Mouse (Mus musculus) limb, embryonic 14.5 days (tissue): ENCODE data around the gene Sorcs2. TPM values are rescaled to one million over a fixed set of nuclear protein-coding genes. Genes with fewer than 3 reads are reported as not detected.

ENCODE experiments used
- ATAC-seq: fragments of 200-750 bp; cut with Nextera tagmentation; 2 replicates; pipeline ENCODE4 v1.8.0; 2017; ENCODE audit warnings: low read depth, moderate number of reproducible peaks, moderate TSS enrichment; ENCODE audit not compliant: low FRiP score
- DNase-seq: peaks from one replicate; pipeline ENCODE4 v3.0.0-alpha.2; 2015; ENCODE audit warnings: low spot score
- H3K27ac ChIP-seq: fragments of 300-500 bp; sonication (generic); replicated peaks from 2 replicates; pipeline ENCODE4 v1.5.1; 2014; ENCODE audit warnings: low read depth, mild to moderate bottlenecking, low read length, moderate library complexity, mixed read lengths
- H3K27me3 ChIP-seq: fragments of 300-500 bp; sonication (generic); 2 replicates; pipeline ENCODE4 v1.6.1; 2014; ENCODE audit warnings: low read length, mixed read lengths; ENCODE audit not compliant: control insufficient read depth, insufficient read depth
- H3K36me3 ChIP-seq: fragments of 300-500 bp; sonication (generic); 2 replicates; pipeline ENCODE4 v1.6.1; 2014; ENCODE audit warnings: mild to moderate bottlenecking, low read length, moderate library complexity, mixed read lengths; ENCODE audit not compliant: control insufficient read depth, insufficient read depth
- H3K4me1 ChIP-seq: fragments of 300-500 bp; sonication (generic); 2 replicates; pipeline ENCODE4 v1.6.1; 2014; ENCODE audit warnings: antibody characterized with exemption, low read length, mixed read lengths; ENCODE audit not compliant: control insufficient read depth, insufficient read depth
- H3K4me2 ChIP-seq: fragments of 300-500 bp; sonication (generic); replicated peaks from 2 replicates; pipeline ENCODE4 v1.6.1; 2014; ENCODE audit warnings: low read depth, mild to moderate bottlenecking, low read length, moderate library complexity; ENCODE audit not compliant: severe bottlenecking
- H3K4me3 ChIP-seq: fragments of 300-500 bp; sonication (generic); replicated peaks from 2 replicates; pipeline ENCODE4 v1.5.1; 2014; ENCODE audit warnings: low read length
- H3K9ac ChIP-seq: fragments of 300-500 bp; sonication (generic); 2 replicates; pipeline ENCODE4 v1.6.1; 2014; ENCODE audit warnings: mild to moderate bottlenecking, low read depth, low read length, moderate library complexity; ENCODE audit not compliant: severe bottlenecking
- H3K9me3 ChIP-seq: fragments of 300-500 bp; sonication (generic); 2 replicates; pipeline ENCODE4 v1.6.1; 2016; ENCODE audit warnings: low read length; ENCODE audit not compliant: control insufficient read depth
- POLR2A ChIP-seq: fragments of 200-500 bp; IDR thresholded peaks from 2 replicates; pipeline ENCODE4 v1.8.0; 2012; ENCODE audit warnings: inconsistent platforms, mild to moderate bottlenecking, moderate library complexity, borderline replicate concordance; ENCODE audit not compliant: insufficient read depth, insufficient read length; ENCODE audit errors: extremely low read depth
- WGBS: fragments of 180-500 bp; shearing (Covaris S2); extraction: QIAGEN DNeasy Blood & Tissue Kit; methylation state at CpG from one replicate; pipeline ENCODE4 v1.1.7; 2014; 5-methylcytosine and 5-hydroxymethylcytosine counted together
- polyA plus RNA-seq, 2 experiments: library from polyadenylated mRNA; depleted of rRNA in 1 of 2; stranded (reverse) in 1 of 2; unstranded in 1 of 2; fragments of >200 nt; fragmentation: Nextera tagmentation in 1 of 2; extraction: Ambion mirVana in 1 of 2; gene quantifications; 2 replicates each; pipeline versions ENCODE4 v1.2.1 to v1.2.3; 2012 to 2014

Sorcs2 gene
- polyA plus RNA-seq, 2 experiments = 25.4 to 34.4 TPM

- no peak overlapping the region for H3K4me2 ChIP-seq
- 87% methylated on average over 9 of the region's 9 CpGs for WGBS
- ATAC-seq (no peak), DNase-seq (no peak)
- H3K36me3 ChIP-seq = peaks cover 26% of the 10 kb centered on the region
- no peak for TF ChIP-seq POLR2A
- no peak overlapping the region for H3K9ac ChIP-seq
- no peak overlapping the region for H3K27ac ChIP-seq
- no peaks in the 10 kb centered on the region for H3K9me3 ChIP-seq
- H3K4me3 ChIP-seq = no peak overlapping the region
- no peaks in the 10 kb centered on the region for H3K27me3 ChIP-seq
- H3K4me1 ChIP-seq = no peaks in the 10 kb centered on the region
Measured at GRCm38 (mm10) chr5:36024003-36024685, 373.8 kb downstream of the Sorcs2 start.

DNA sequence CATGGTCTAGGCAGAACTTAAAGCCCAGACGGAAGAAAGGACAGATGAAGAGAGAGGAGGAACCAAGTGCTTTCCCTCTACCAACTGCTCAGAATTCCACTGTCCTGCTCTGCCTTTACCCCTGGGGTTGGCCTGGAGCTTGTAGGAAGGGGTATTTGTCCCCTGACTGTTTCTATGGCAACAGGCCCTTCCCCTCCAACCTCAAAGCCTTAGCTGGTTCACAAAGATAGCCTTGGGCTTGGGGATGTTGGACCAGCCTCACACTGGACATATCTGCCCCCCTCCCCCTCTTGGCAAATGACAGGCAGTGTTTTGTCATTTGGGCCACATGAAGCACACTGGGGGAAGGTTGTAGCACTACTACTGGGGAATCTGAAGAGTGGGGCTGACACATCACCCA lies 375.6 kb downstream of the Sorcs2 start:
- ATAC-seq (no peak), DNase-seq (no peak)
- no peaks in the 10 kb centered on the region for H3K9me3 ChIP-seq
- no peak overlapping the region for H3K9ac ChIP-seq
- H3K36me3 ChIP-seq = peaks cover 43% of the 10 kb centered on the region
- no peak overlapping the region for H3K4me3 ChIP-seq
- no peak for TF ChIP-seq POLR2A
- no peaks in the 10 kb centered on the region for H3K27me3 ChIP-seq
- H3K27ac ChIP-seq = no peak overlapping the region
- no peaks in the 10 kb centered on the region for H3K4me1 ChIP-seq
- 88% methylated on average over 1 of the region's 1 CpGs for WGBS
- no peak overlapping the region for H3K4me2 ChIP-seq

DNA sequence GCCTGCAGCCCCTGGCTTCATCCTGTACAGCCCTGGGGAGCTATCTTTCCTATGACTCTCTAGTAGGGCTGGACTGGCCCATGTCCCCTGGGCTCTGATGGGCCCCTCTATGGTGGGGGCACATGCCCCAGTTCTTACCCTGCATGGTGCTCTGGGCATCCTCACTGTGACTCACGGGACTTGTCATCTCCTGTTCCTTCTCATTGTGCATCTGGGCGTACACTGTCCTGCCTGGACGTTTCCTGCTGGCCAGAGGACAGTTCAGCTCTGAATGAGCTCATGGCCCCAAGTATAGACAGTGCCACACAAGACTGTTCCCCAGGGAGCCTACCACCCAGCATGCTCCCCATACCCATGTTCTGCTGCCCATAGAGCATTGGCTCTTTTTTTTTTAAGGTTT lies 376.8 kb downstream of the Sorcs2 start:
- no peak for DNase-seq
- WGBS = 88% methylated on average over 3 of the region's 3 CpGs

DNA sequence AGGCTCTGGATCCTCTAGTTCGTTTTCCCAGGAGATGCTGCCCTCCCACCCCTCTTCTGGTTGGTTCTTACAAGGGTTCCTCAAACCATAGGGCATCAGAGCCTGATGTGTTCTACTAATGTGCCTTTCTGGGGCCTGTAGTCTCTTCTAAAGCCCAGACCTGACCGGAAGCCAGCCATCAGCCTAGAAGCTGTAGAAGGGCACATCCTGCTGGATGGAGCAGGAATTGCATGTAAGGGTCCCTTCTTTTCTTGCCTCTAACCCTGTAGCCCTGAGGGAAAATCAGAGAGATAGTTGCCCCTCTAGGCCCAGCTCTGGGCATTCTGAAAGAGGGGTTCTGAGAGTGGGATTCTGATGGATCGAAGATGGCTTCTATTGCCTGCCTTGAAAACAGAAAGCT lies 379.6 kb downstream of the Sorcs2 start:
- WGBS = 78% methylated on average over 3 of the region's 3 CpGs

More for the DNA sequence above, 376.8 kb downstream of the Sorcs2 start:
- Histone ChIP-seq H3K4me2 (no peak overlapping the region), H3K27ac (no peak overlapping the region), H3K27me3 (no peaks in the 10 kb centered on the region), H3K9me3 (no peaks in the 10 kb centered on the region), H3K4me1 (no peaks in the 10 kb centered on the region), H3K9ac (no peak overlapping the region), H3K4me3 (no peak overlapping the region), H3K36me3 (peaks cover 45% of the 10 kb centered on the region)
- ATAC-seq = no peak
- TF ChIP-seq POLR2A = no peak

DNA sequence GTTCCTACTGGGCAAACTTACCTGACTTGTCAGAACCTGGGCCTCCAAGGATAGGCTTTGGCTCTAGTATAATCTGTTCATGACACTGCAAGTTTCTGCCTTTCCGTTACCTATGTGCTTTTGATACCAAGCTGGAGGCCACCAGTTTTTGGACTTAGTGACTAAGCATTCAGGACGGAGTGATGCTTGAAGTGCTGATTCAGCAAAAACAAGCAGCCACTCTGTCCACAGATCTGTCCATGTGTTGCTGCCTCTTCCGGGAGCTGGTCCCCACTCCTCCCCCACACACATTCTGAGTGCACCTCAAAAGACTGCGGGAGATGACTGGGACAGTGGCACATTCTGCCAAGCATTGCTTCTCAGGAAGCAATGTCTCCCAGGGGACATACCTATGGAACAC lies 388.5 kb downstream of the Sorcs2 start:
- WGBS = 88% methylated on average over 4 of the region's 4 CpGs
- no peaks in the 10 kb centered on the region for H3K27me3 ChIP-seq
- no peak overlapping the region for H3K4me3 ChIP-seq
- no peak for TF ChIP-seq POLR2A
- no peak overlapping the region for H3K27ac ChIP-seq
- no peak for ATAC-seq
- no peaks in the 10 kb centered on the region for H3K4me1 ChIP-seq
- no peaks in the 10 kb centered on the region for H3K9me3 ChIP-seq
- no peak overlapping the region for H3K9ac ChIP-seq
- H3K4me2 ChIP-seq = no peak overlapping the region
- H3K36me3 ChIP-seq = no peaks in the 10 kb centered on the region
- no peak for DNase-seq

More for the DNA sequence above, 379.6 kb downstream of the Sorcs2 start:
- Histone ChIP-seq H3K4me1 (no peaks in the 10 kb centered on the region), H3K9me3 (no peaks in the 10 kb centered on the region), H3K27me3 (no peaks in the 10 kb centered on the region), H3K4me3 (no peak overlapping the region), H3K4me2 (no peak overlapping the region), H3K36me3 (peaks cover 31% of the 10 kb centered on the region), H3K9ac (no peak overlapping the region), H3K27ac (no peak overlapping the region)
- ATAC-seq (no peak), DNase-seq (no peak)
- no peak for TF ChIP-seq POLR2A
